Mouse (Mus musculus) midbrain, embryonic 12.5 days (tissue): Measurements from ENCODE around the gene Frmpd4. TPM values are rescaled to one million over a fixed set of nuclear protein-coding genes. Genes with fewer than 3 reads are reported as not detected.

Experiments
- ATAC-seq: fragments of 200-750 bp; cut with Nextera tagmentation; 2 replicates; pipeline ENCODE4 v1.8.0; 2017; ENCODE audit warnings: low read depth, moderate TSS enrichment, moderate library complexity; ENCODE audit not compliant: low FRiP score
- H3K27ac ChIP-seq: fragments of 300-500 bp; sonication (generic); replicated peaks from 2 replicates; pipeline ENCODE4 v1.5.1; 2016; ENCODE audit warnings: mild to moderate bottlenecking
- H3K27me3 ChIP-seq: fragments of 300-500 bp; sonication (generic); 2 replicates; pipeline ENCODE4 v1.6.1; 2016; ENCODE audit warnings: mild to moderate bottlenecking
- H3K36me3 ChIP-seq: fragments of 300-500 bp; sonication (generic); 2 replicates; pipeline ENCODE4 v1.6.1; 2016
- H3K4me1 ChIP-seq: fragments of 300-500 bp; sonication (generic); 2 replicates; pipeline ENCODE4 v1.6.1; 2016
- H3K4me2 ChIP-seq: fragments of 300-500 bp; sonication (generic); replicated peaks from 2 replicates; pipeline ENCODE4 v1.6.1; 2016; ENCODE audit warnings: mild to moderate bottlenecking, moderate library complexity
- H3K4me3 ChIP-seq: fragments of 300-500 bp; sonication (generic); 2 replicates; pipeline ENCODE4 v1.5.1; 2016; ENCODE audit warnings: mild to moderate bottlenecking
- H3K9ac ChIP-seq: fragments of 300-500 bp; sonication (generic); replicated peaks from 2 replicates; pipeline ENCODE4 v1.6.1; 2016; ENCODE audit warnings: mild to moderate bottlenecking, moderate library complexity
- H3K9me3 ChIP-seq: fragments of 300-500 bp; sonication (generic); 2 replicates; pipeline ENCODE4 v1.6.1; 2016; ENCODE audit warnings: mild to moderate bottlenecking
- WGBS: fragments of 180-500 bp; shearing (Covaris S2); methylation state at CpG from one replicate; pipeline ENCODE4 v1.1.7; 2016; 5-methylcytosine and 5-hydroxymethylcytosine counted together
- polyA plus RNA-seq: library from polyadenylated mRNA; unstranded; fragments of >200 nt; fragmentation: Nextera tagmentation; extraction: Ambion mirVana; gene quantifications from 2 replicates; pipeline ENCODE4 v1.2.1, GENCODE M21; 2016

Frmpd4 gene
- polyA plus RNA-seq, 1 experiment from 2014 or later: 0.34 TPM

- H3K4me1 ChIP-seq: no peaks in the 10 kb centered on the region
- no peaks in the 10 kb centered on the region for H3K9me3 ChIP-seq
- peak overlapping the region; percentile 51 for H3K4me3 ChIP-seq
- H3K27me3 ChIP-seq: peaks cover 54% of the 10 kb centered on the region
- H3K36me3 ChIP-seq: no peaks in the 10 kb centered on the region
- peak; percentile 61 for ATAC-seq
- WGBS: 17% methylated on average over 8 of the region's 11 CpGs
- peak overlapping the region; percentile 74 for H3K4me2 ChIP-seq
- H3K9ac ChIP-seq: peak overlapping the region; percentile 34; the same call in 1 of the 2 replicates
- H3K27ac ChIP-seq: no peak overlapping the region
These were observed 453.5 kb downstream of the Frmpd4 start for GRCm38 (mm10) chrX:168123589-168123965.

GRCm38 (mm10) chrX:168122806-168123588, 454.0 kb downstream of the Frmpd4 start:
- H3K27me3 ChIP-seq: peaks cover 48% of the 10 kb centered on the region
- peak; percentile 89 for ATAC-seq
- WGBS: 21% methylated on average over 33 of the region's 42 CpGs
- no peaks in the 10 kb centered on the region for H3K4me1 ChIP-seq
- no peaks in the 10 kb centered on the region for H3K36me3 ChIP-seq
- peak overlapping the region; percentile 51 for H3K4me3 ChIP-seq
- H3K9ac ChIP-seq: peak overlapping the region; percentile 34; the same call in 1 of the 2 replicates
- no peak overlapping the region for H3K27ac ChIP-seq
- no peaks in the 10 kb centered on the region for H3K9me3 ChIP-seq
- H3K4me2 ChIP-seq: peak overlapping the region; percentile 74

GRCm38 (mm10) chrX:168041589-168041988, 535.4 kb downstream of the Frmpd4 start:
- Histone ChIP-seq H3K27ac (no peak overlapping the region), H3K9ac (no peak overlapping the region), H3K4me2 (no peak overlapping the region), H3K27me3 (peaks cover 12% of the 10 kb centered on the region), H3K36me3 (no peaks in the 10 kb centered on the region), H3K4me1 (no peaks in the 10 kb centered on the region), H3K4me3 (no peak overlapping the region), H3K9me3 (no peaks in the 10 kb centered on the region)
- ATAC-seq: no peak

- 76% methylated on average over 4 of the region's 4 CpGs for WGBS
- Histone ChIP-seq H3K4me3 (no peak overlapping the region), H3K4me1 (no peaks in the 10 kb centered on the region), H3K36me3 (no peaks in the 10 kb centered on the region), H3K27me3 (peaks cover 26% of the 10 kb centered on the region), H3K27ac (no peak overlapping the region), H3K4me2 (no peak overlapping the region), H3K9ac (no peak overlapping the region), H3K9me3 (no peaks in the 10 kb centered on the region)
- ATAC-seq: no peak
These were observed 556.4 kb downstream of the Frmpd4 start for GRCm38 (mm10) chrX:168020574-168021145.

- Histone ChIP-seq H3K27me3 (peaks cover 29% of the 10 kb centered on the region), H3K9me3 (no peaks in the 10 kb centered on the region), H3K36me3 (no peaks in the 10 kb centered on the region), H3K4me2 (no peak overlapping the region), H3K27ac (no peak overlapping the region), H3K4me3 (no peak overlapping the region), H3K9ac (no peak overlapping the region), H3K4me1 (no peaks in the 10 kb centered on the region)
- ATAC-seq: no peak
- WGBS: 74% methylated on average over 3 of the region's 3 CpGs
These were observed 559.2 kb downstream of the Frmpd4 start for GRCm38 (mm10) chrX:168017792-168018191.

GRCm38 (mm10) chrX:167984835-167985234, 592.2 kb downstream of the Frmpd4 start:
- Histone ChIP-seq H3K9me3 (no peaks in the 10 kb centered on the region), H3K27me3 (peaks cover 35% of the 10 kb centered on the region), H3K4me2 (no peak overlapping the region), H3K9ac (no peak overlapping the region), H3K27ac (no peak overlapping the region), H3K4me3 (no peak overlapping the region), H3K4me1 (no peaks in the 10 kb centered on the region), H3K36me3 (no peaks in the 10 kb centered on the region)
- no peak for ATAC-seq

- no peak overlapping the region for H3K27ac ChIP-seq
- H3K9me3 ChIP-seq: no peaks in the 10 kb centered on the region
- no peaks in the 10 kb centered on the region for H3K36me3 ChIP-seq
- peaks cover 17% of the 10 kb centered on the region; the same call in 1 of the 2 replicates for H3K27me3 ChIP-seq
- no peak for ATAC-seq
- H3K9ac ChIP-seq: no peak overlapping the region
- no peak overlapping the region for H3K4me3 ChIP-seq
- H3K4me1 ChIP-seq: no peaks in the 10 kb centered on the region
- H3K4me2 ChIP-seq: no peak overlapping the region
- 88% methylated on average over 2 of the region's 2 CpGs for WGBS
These were observed 625.8 kb downstream of the Frmpd4 start for GRCm38 (mm10) chrX:167951207-167951606.

GRCm38 (mm10) chrX:167909483-167909882, 667.5 kb downstream of the Frmpd4 start:
- H3K4me1 ChIP-seq: no peaks in the 10 kb centered on the region
- no peaks in the 10 kb centered on the region for H3K9me3 ChIP-seq
- H3K9ac ChIP-seq: no peak overlapping the region
- ATAC-seq: no peak
- no peak overlapping the region for H3K4me2 ChIP-seq
- H3K27me3 ChIP-seq: peaks cover 10% of the 10 kb centered on the region
- H3K27ac ChIP-seq: no peak overlapping the region
- no peak overlapping the region for H3K4me3 ChIP-seq
- H3K36me3 ChIP-seq: no peaks in the 10 kb centered on the region

GRCm38 (mm10) chrX:167901046-167901445, 676.0 kb downstream of the Frmpd4 start:
- H3K4me2 ChIP-seq: no peak overlapping the region
- H3K27ac ChIP-seq: no peak overlapping the region
- no peaks in the 10 kb centered on the region for H3K9me3 ChIP-seq
- no peak overlapping the region for H3K4me3 ChIP-seq
- no peaks in the 10 kb centered on the region for H3K4me1 ChIP-seq
- 74% methylated on average over 3 of the region's 3 CpGs for WGBS
- no peak for ATAC-seq
- H3K36me3 ChIP-seq: no peaks in the 10 kb centered on the region
- no peak overlapping the region for H3K9ac ChIP-seq
- peaks cover 7% of the 10 kb centered on the region; the same call in 1 of the 2 replicates for H3K27me3 ChIP-seq

- Histone ChIP-seq H3K4me3 (no peak overlapping the region), H3K36me3 (no peaks in the 10 kb centered on the region), H3K9me3 (no peaks in the 10 kb centered on the region), H3K27me3 (peaks cover 31% of the 10 kb centered on the region), H3K9ac (no peak overlapping the region), H3K27ac (no peak overlapping the region), H3K4me1 (no peaks in the 10 kb centered on the region), H3K4me2 (no peak overlapping the region)
- 44% methylated on average over 5 of the region's 5 CpGs for WGBS
- no peak for ATAC-seq
These were observed 722.2 kb downstream of the Frmpd4 start for GRCm38 (mm10) chrX:167854821-167855220.

GRCm38 (mm10) chrX:167832543-167832942, 744.5 kb downstream of the Frmpd4 start:
- Histone ChIP-seq H3K4me3 (no peak overlapping the region), H3K27me3 (peaks cover 19% of the 10 kb centered on the region), H3K4me2 (no peak overlapping the region), H3K4me1 (no peaks in the 10 kb centered on the region), H3K9me3 (no peaks in the 10 kb centered on the region), H3K27ac (no peak overlapping the region), H3K9ac (no peak overlapping the region), H3K36me3 (no peaks in the 10 kb centered on the region)
- 45% methylated on average over 2 of the region's 2 CpGs for WGBS
- peak; percentile 66; the same call in 1 of the 2 replicates for ATAC-seq

- Histone ChIP-seq H3K9me3 (no peaks in the 10 kb centered on the region), H3K9ac (no peak overlapping the region), H3K4me3 (no peak overlapping the region), H3K27me3 (peaks cover 19% of the 10 kb centered on the region), H3K36me3 (no peaks in the 10 kb centered on the region), H3K4me1 (no peaks in the 10 kb centered on the region), H3K4me2 (no peak overlapping the region), H3K27ac (no peak overlapping the region)
- ATAC-seq: no peak
These were observed 748.6 kb downstream of the Frmpd4 start for GRCm38 (mm10) chrX:167828456-167828855.
